Mouse (Mus musculus) megakaryocyte, embryonic 14.5 days (primary cell): ENCODE data around the gene Cd27.

Experiments used
- FLI1 ChIP-seq: IDR thresholded peaks from 2 replicates; pipeline ENCODE4 v1.6.1; 2012; ENCODE audit warnings: low read length, inconsistent platforms, mixed read lengths
- GATA1 ChIP-seq: IDR thresholded peaks from 3 replicates; pipeline ENCODE4 v1.6.1; 2012; ENCODE audit warnings: mixed read lengths, low read length, inconsistent platforms, borderline replicate concordance

- TF ChIP-seq FLI1 (no peak), GATA1 (no peak)
These were observed 29.3 kb upstream of the Cd27 start for GRCm38 (mm10) chr6:125266091-125266490.
